Mouse (Mus musculus) testis, adult 2 months (tissue): ENCODE data around the gene Pan3.

Source experiments
- CTCF ChIP-seq: fragments of 200-500 bp; IDR thresholded peaks from 2 replicates; pipeline ENCODE4 v1.5.1; 2012; ENCODE audit warnings: low read depth, mild to moderate bottlenecking, inconsistent platforms, low read length, moderate library complexity; ENCODE audit not compliant: control insufficient read depth, insufficient read depth, insufficient replicate concordance
- POLR2A ChIP-seq: fragments of 200-500 bp; IDR thresholded peaks from 2 replicates; pipeline ENCODE4 v1.6.1; 2012; ENCODE audit warnings: low read depth, mild to moderate bottlenecking, inconsistent platforms, low read length, moderate library complexity; ENCODE audit not compliant: control insufficient read depth

- no peak for TF ChIP-seq POLR2A
- TF ChIP-seq CTCF = no peak
Observed at GRCm38 (mm10) chr5:147466361-147466760, 36.4 kb downstream of the Pan3 start.
